Mouse (Mus musculus): ENCODE measurements at regions not wholly inside any gene's neighbourhood (a gene's known extent, or its start where the extent isn't known, plus 50 kb on each side); places are given as distances from the start of the nearest gene placed in this dataset.
A peak's percentile ranks its signal among the peaks of the same experiment; 100 is the strongest.

- Histone ChIP-seq H3K27me3 (replicated peaks) (no peaks in the 10 kb centered on the region), H3K4me3 (replicated peaks in 1 of 3; ENCODE audit: low read depth in 2 of 3, low read length in 2 of 3, poor library complexity in 1 of 3) (no peak overlapping the region), H3K36me3 (replicated peaks in 1 of 2; ENCODE audit: control insufficient read depth in 1 of 2, insufficient read depth in 1 of 2, low read length in 1 of 2) (no peaks in the 10 kb centered on the region), H3K4me1 (ENCODE audit: control insufficient read depth in 1 of 2, insufficient read depth in 2 of 2) (peaks cover 2 to 22% of the 10 kb centered on the region in 2 experiments; a peak in 2 of 4 replicates), H3K9ac (ENCODE audit: insufficient read depth, low read depth) (no peak overlapping the region), H3K9me3 (replicated peaks; ENCODE audit: low read length) (no peaks in the 10 kb centered on the region), H3K79me2 (replicated peaks; ENCODE audit: control insufficient read depth, extremely low read depth, insufficient read depth, poor library complexity, severe bottlenecking) (no peaks in the 10 kb centered on the region), H3K4me2 (ENCODE audit: insufficient read depth, low read depth, poor library complexity, severe bottlenecking) (no peak overlapping the region), H3K27ac (ENCODE audit: insufficient read depth, low read depth) (no peak overlapping the region)
- in situ Hi-C loops (cut with MboI; ENCODE audit: low pct_ligation_motif_present, low pct_unique_long_range_greater_than_20kb, low sequenced_read_pairs) (no loop called here), dilution Hi-C loops (cut with MboI; ENCODE audit: extremely low pct_ligation_motif_present, extremely low pct_unique_long_range_greater_than_20kb, low sequenced_read_pairs) (no loop called here)
- TF ChIP-seq MAZ (IDR thresholded peaks at IDR 0.05; ENCODE audit: low read depth, low read length) (no peak), JUND (conservative IDR thresholded peaks at IDR 0.05; ENCODE audit: low read depth, low read length) (peak; percentile 64), IRF4 (IDR thresholded peaks at IDR 0.05; ENCODE audit: low read depth, low read length) (peak; percentile 73), E2F4 (IDR thresholded peaks at IDR 0.05; ENCODE audit: insufficient replicate concordance, low read depth, low read length) (no peak), UBTF (IDR thresholded peaks at IDR 0.05; ENCODE audit: low read depth, low read length) (no peak), BHLHE40 (IDR thresholded peaks at IDR 0.05; ENCODE audit: low read depth, low read length) (peak; percentile 51; the same call in 1 of the 2 replicates), MAFK (IDR thresholded peaks at IDR 0.05; ENCODE audit: insufficient replicate concordance, low read length) (0 out of 2 replicates have a peak, but pooled peaks have one; percentile 20), SMC3 (IDR thresholded peaks at IDR 0.05; ENCODE audit: low read depth, low read length) (no peak), ZMIZ1 (IDR thresholded peaks at IDR 0.05; ENCODE audit: low read depth, low read length) (no peak), CTCF (conservative IDR thresholded peaks at IDR 0.05 in 1 of 2, IDR thresholded peaks at IDR 0.05 in 1 of 2; ENCODE audit: low read depth in 2 of 2, low read length in 2 of 2) (no peak), SIN3A (IDR thresholded peaks at IDR 0.05; ENCODE audit: low read length) (no peak), CHD1 (IDR thresholded peaks at IDR 0.05; ENCODE audit: low read depth, low read length) (no peak), ETS1 (conservative IDR thresholded peaks at IDR 0.05; ENCODE audit: low read depth, low read length) (peak; percentile 87), TCF12 (IDR thresholded peaks at IDR 0.05; ENCODE audit: low read depth, low read length) (peak; percentile 47; the same call in 1 of the 2 replicates), JUN (IDR thresholded peaks at IDR 0.05; ENCODE audit: insufficient read depth, low read depth, low read length) (no peak), POLR2A (IDR thresholded peaks at IDR 0.05; ENCODE audit: low read depth, low read length) (no peak), CHD2 (IDR thresholded peaks at IDR 0.05; ENCODE audit: low read length) (0 out of 2 replicates have a peak, but pooled peaks have one; percentile 19), EP300 (IDR thresholded peaks at IDR 0.05; ENCODE audit: low read length) (peak; percentile 78), ZNF384 (IDR thresholded peaks at IDR 0.05; ENCODE audit: low read depth, low read length) (no peak), MYC (IDR thresholded peaks at IDR 0.05; ENCODE audit: low read depth, low read length) (no peak), USF1 (IDR thresholded peaks at IDR 0.05; ENCODE audit: low read depth, low read length) (no peak), MXI1 (IDR thresholded peaks at IDR 0.05; ENCODE audit: low read depth, low read length) (no peak), MEF2A (IDR thresholded peaks at IDR 0.05; ENCODE audit: borderline replicate concordance, low read depth, low read length) (no peak), MAX (IDR thresholded peaks at IDR 0.05; ENCODE audit: low read length) (no peak)
- DNase-seq (ENCODE audit: extremely low read depth) = peak; percentile 84
Measured at GRCm38 (mm10) chr11:112889760-112890159, 107.7 kb downstream of the Sox9 start.
